Mouse (Mus musculus): ENCODE data around the gene Cacna1d. TPM values are rescaled to one million over a fixed set of nuclear protein-coding genes. Genes with fewer than 3 reads are reported as not detected.

Cacna1d gene
- total and polyA plus RNA-seq, 3 experiments: not detected

DNA sequence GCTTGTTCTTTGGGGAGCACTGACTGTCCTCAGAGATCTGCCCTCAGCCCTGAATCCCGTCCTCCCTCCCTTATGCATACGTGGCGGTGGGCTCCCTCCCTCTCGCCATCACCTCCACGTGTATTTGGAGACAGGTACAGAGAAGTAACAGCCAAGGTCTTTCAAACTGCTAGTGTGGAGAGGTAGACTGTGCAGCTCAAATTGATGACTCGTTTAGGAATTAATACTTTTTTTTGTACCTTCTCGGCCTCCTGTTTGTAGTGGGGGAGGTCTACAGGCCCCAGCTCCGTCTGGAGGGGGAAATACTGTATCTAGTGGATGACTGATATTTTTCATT lies 137.2 kb downstream of the Cacna1d start:
- Histone ChIP-seq H3K9ac (ENCODE audit: control insufficient read depth, low read depth, low read length, poor library complexity, severe bottlenecking) (no peak overlapping the region), H3K9me3 (replicated peaks; ENCODE audit: insufficient read depth, low read length) (no peaks in the 10 kb centered on the region), H3K4me3 (ENCODE audit: control insufficient read depth in 1 of 2, insufficient read depth in 1 of 2, low read depth in 2 of 2, low read length in 2 of 2) (no peak overlapping the region), H3K36me3 (ENCODE audit: control insufficient read depth in 1 of 2, insufficient read depth in 2 of 2, low read length in 2 of 2) (no peaks in the 10 kb centered on the region), H3K27me3 (ENCODE audit: control insufficient read depth in 1 of 2, insufficient read depth in 2 of 2, low read length in 2 of 2) (no peaks in the 10 kb centered on the region; a peak in 1 of 4 replicates), H3K27ac (ENCODE audit: control insufficient read depth, low read depth, low read length) (no peak overlapping the region), H3K79me2 (ENCODE audit: control insufficient read depth, insufficient read depth, low read length, poor library complexity) (no peaks in the 10 kb centered on the region), H3K4me1 (ENCODE audit: control insufficient read depth in 1 of 2, insufficient read depth in 2 of 2, low read length in 2 of 2) (no peaks in the 10 kb centered on the region)
- no peak for DNase-seq (ENCODE audit: low read depth, low spot score)
- no peak for TF ChIP-seq TBP (IDR thresholded peaks at IDR 0.05; ENCODE audit: low read depth, low read length)
- TF ChIP-seq CHD2 (IDR thresholded peaks at IDR 0.05; ENCODE audit: low read length): no peak
- no peak for TF ChIP-seq RCOR1 (IDR thresholded peaks at IDR 0.05; ENCODE audit: low read depth, low read length)
- no peak for TF ChIP-seq KAT2A (conservative IDR thresholded peaks at IDR 0.05; ENCODE audit: low read depth, low read length)
- TF ChIP-seq MAZ (IDR thresholded peaks at IDR 0.05; ENCODE audit: low read depth, low read length): no peak
- TF ChIP-seq GABPA (IDR thresholded peaks at IDR 0.05; ENCODE audit: low read depth, low read length): no peak
- no peak for TF ChIP-seq POLR2AphosphoS2 (IDR thresholded peaks at IDR 0.05; ENCODE audit: low read length)
- no peak for TF ChIP-seq NELFE (IDR thresholded peaks at IDR 0.05; ENCODE audit: low read depth, low read length)
- TF ChIP-seq TAL1 (IDR thresholded peaks at IDR 0.05; ENCODE audit: low read length): no peak
- no peak for TF ChIP-seq MYC (IDR thresholded peaks at IDR 0.05; ENCODE audit: low read depth, low read length)
- no peak for TF ChIP-seq ZNF384 (IDR thresholded peaks at IDR 0.05; ENCODE audit: low read depth, low read length)
- no peak for TF ChIP-seq POLR2A (IDR thresholded peaks at IDR 0.05; ENCODE audit: control insufficient read depth in 1 of 2, insufficient read depth in 1 of 2, low read depth in 1 of 2, low read length in 2 of 2, poor library complexity in 1 of 2)
- no peak for TF ChIP-seq RAD21 (IDR thresholded peaks at IDR 0.05; ENCODE audit: low read depth, low read length)
- no peak for TF ChIP-seq MXI1 (IDR thresholded peaks at IDR 0.05; ENCODE audit: low read depth, low read length)
- TF ChIP-seq MYB (IDR thresholded peaks at IDR 0.05; ENCODE audit: low read depth, low read length): no peak
- no peak for TF ChIP-seq MEF2A (IDR thresholded peaks at IDR 0.05; ENCODE audit: extremely low read depth, insufficient replicate concordance, low read depth, low read length, poor library complexity, severe bottlenecking)
- TF ChIP-seq USF1 (IDR thresholded peaks at IDR 0.05; ENCODE audit: low read depth, low read length): no peak
- TF ChIP-seq ETS1 (IDR thresholded peaks at IDR 0.05; ENCODE audit: low read depth, low read length): no peak
- no peak for TF ChIP-seq GATA1 (IDR thresholded peaks at IDR 0.05; ENCODE audit: low read depth, low read length)

DNA sequence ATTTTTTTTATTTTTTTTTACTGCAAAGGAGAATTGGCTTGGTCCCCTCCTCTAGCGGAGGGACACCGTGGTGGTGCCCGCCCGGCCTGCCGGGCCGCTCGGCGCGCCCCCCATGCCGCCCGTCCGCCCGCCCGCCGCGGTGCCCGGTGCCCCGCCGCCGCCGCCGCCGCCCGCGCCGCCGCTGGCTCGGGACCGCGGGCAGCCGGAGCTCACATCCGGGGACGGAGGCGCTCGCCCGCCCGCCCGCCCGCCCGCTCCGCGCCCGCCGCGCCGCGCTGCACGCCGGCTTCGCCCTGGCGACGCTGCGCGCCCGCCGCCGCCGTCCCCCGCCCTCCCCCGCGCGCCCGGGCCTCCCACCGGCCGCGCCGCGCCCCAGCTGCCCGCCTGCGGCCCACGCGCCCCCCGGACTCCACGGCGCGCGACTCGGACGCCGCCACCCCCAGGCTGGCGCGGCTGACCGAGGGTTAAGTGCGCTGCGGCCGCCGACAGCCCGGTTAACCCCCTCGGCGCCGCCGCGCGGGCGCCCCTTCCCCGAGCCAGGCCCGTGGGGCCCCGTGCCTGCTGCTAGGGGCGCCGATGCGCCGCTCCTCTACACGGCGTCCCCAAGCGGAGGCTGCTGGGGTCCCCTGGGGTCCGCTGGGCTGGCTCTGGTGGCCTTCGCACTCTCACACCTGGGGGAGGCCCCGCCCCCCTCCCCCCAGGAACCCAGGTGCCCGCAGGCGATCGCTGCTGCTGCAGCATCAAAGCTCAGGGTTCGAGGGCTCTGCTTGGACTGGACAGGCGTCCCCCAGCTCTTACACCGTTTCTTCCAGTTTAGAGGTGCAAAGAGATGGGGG lies 137.7 kb downstream of the Cacna1d start:
- Histone ChIP-seq H3K4me3 (ENCODE audit: control insufficient read depth in 1 of 2, insufficient read depth in 1 of 2, low read depth in 2 of 2, low read length in 2 of 2) (no peak overlapping the region), H3K79me2 (ENCODE audit: control insufficient read depth, insufficient read depth, low read length, poor library complexity) (no peaks in the 10 kb centered on the region), H3K9me3 (replicated peaks; ENCODE audit: insufficient read depth, low read length) (no peaks in the 10 kb centered on the region), H3K27ac (ENCODE audit: control insufficient read depth, low read depth, low read length) (no peak overlapping the region), H3K4me1 (ENCODE audit: control insufficient read depth in 1 of 2, insufficient read depth in 2 of 2, low read length in 2 of 2) (no peaks in the 10 kb centered on the region), H3K9ac (ENCODE audit: control insufficient read depth, low read depth, low read length, poor library complexity, severe bottlenecking) (no peak overlapping the region), H3K36me3 (ENCODE audit: control insufficient read depth in 1 of 2, insufficient read depth in 2 of 2, low read length in 2 of 2) (no peaks in the 10 kb centered on the region), H3K27me3 (ENCODE audit: control insufficient read depth in 1 of 2, insufficient read depth in 2 of 2, low read length in 2 of 2) (no peaks in the 10 kb centered on the region; a peak in 1 of 4 replicates)
- DNase-seq (ENCODE audit: low read depth, low spot score): no peak
- TF ChIP-seq TCF12 (IDR thresholded peaks at IDR 0.05; ENCODE audit: low read depth, low read length) (no peak), TAL1 (IDR thresholded peaks at IDR 0.05; ENCODE audit: low read length) (no peak), MYC (IDR thresholded peaks at IDR 0.05; ENCODE audit: low read depth, low read length) (no peak), ZNF384 (IDR thresholded peaks at IDR 0.05; ENCODE audit: low read depth, low read length) (no peak), TBP (IDR thresholded peaks at IDR 0.05; ENCODE audit: low read depth, low read length) (no peak), CHD2 (IDR thresholded peaks at IDR 0.05; ENCODE audit: low read length) (no peak), ELF1 (IDR thresholded peaks at IDR 0.05; ENCODE audit: low read depth, low read length) (no peak), HCFC1 (IDR thresholded peaks at IDR 0.05; ENCODE audit: low read depth, low read length) (no peak), GABPA (IDR thresholded peaks at IDR 0.05; ENCODE audit: low read depth, low read length) (no peak), MAFK (IDR thresholded peaks at IDR 0.05; ENCODE audit: borderline replicate concordance, low read depth, low read length) (no peak)

Measured in MEL (cell line).